Mouse (Mus musculus): Measurements from ENCODE around the gene Stat4.

Stat4 gene

DNA sequence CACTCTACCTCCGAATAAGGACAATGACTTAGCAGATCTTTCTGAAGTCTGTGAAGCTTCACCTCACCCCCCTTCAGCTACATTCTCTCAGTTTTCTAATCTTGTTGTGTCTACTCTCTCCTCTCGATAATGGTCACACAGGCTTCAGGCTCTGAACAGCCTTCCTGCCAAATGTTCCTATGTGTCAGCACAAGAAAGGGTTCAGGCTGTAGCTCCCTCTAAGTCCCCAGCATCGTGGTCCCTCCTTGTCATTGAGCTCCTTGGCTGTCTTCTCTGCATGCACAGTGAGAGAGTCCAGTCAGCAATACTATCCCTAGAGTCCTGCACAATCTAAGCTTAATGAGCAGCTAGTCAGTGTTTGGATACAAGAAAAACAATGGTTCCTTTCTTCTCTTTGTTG lies 124.3 kb downstream of the Stat4 start:
- DNase-seq (ENCODE audit: low spot score): no peak

- DNase-seq (ENCODE audit: low spot score): no peak
Measured at GRCm38 (mm10) chr1:52112301-52112700, 125.4 kb downstream of the Stat4 start.

DNA sequence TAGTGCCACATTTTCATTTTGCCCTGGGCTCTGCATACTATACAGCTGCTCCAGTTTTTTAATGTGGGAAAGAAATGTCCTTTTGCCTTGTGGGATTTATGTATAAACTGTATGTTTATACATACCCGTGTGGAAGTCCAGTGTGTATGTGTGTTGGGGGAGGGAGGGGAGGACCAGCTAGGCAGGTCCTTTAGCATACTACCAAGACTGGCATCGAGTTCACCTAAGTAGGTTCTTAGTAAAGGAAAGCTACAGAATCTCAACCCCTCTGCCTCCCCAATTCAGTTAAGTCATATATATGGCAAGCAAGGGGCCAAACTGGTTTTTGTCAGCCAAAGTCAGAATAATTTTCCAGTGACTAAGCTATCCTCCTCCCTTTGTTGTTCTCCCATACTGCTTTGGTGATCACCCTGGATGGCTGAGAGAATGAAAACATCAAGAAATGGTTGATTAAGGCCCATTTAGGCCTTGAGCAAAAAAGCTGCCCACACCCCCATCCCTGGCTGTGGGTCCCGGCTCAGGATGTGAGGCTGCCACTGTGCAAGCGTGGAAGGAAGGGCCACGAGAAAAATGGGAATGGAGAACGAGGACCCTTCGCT lies 126.2 kb downstream of the Stat4 start:
- no peak for DNase-seq (ENCODE audit: low spot score)

GRCm38 (mm10) chr1:52113666-52114069 lies 126.7 kb downstream of the Stat4 start:
- DNase-seq (ENCODE audit: low spot score): peak; percentile 99

- DNase-seq (ENCODE audit: low spot score): no peak
Measured at GRCm38 (mm10) chr1:52116441-52116840, 129.5 kb downstream of the Stat4 start.

DNA sequence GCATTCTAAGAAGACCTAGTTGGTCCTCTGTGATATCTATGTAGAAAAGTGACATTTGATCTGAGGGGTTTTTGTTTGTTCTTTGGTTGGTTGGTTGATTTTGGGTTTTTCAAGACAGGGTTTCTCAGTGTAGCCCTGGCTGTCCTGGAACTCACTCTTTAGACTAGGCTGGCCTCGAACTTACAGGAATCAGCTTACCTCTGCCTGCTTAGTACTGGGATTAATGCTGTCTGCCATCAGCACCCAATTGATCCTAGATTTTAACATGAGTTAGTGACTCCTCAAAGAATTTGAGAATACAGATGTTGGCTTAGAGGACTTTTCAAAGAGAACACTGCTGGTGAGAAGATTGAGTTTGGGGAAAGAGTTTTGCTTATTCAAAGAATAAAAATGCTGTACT lies 130.8 kb downstream of the Stat4 start:
- DNase-seq (ENCODE audit: low spot score): no peak

DNA sequence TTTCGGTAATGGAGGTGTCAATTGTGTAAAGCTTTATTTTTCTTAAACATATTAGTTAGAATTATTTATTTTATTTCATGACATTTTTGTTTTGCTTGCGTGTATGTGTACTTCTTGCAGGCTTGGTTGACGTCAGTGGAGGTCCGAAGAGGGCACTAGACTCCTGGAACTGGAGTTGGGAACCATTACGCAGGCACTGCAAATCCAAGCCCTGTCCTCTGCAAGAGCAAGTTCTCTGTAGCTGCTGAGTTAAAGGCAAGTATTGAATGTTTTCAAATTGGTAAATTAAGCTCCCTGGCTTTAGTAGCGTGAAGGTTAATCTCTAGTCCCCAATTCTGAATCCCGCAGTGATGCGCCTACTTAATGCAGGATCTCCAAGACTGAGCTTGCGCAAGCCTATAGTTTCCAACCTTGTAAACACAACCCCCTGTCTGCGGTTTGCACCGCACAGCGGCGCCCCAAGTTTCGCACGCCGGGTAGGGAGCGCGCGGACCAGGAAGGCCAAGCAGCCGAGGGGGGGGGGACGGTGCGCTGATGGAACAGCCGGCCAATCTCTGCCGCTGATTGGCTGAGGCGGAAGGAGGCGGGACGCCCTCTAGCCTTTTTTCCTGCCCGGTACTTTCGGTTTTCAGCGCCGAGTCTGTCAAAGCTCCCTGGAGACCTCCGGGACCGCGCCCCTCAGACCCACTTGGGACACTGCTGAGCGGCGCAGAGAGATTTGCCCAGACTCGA lies 132.1 kb downstream of the Stat4 start, which contains the start of gene Stat1:
Gene Stat1, plus strand, starts transcription at position 581 of the 732 bp plus-strand sequence.
- peak; percentile 96 for DNase-seq (ENCODE audit: low spot score)

GRCm38 (mm10) chr1:52119691-52120090 lies 132.7 kb downstream of the Stat4 start:
- DNase-seq (ENCODE audit: low spot score): no peak

GRCm38 (mm10) chr1:52120191-52120590 lies 133.2 kb downstream of the Stat4 start:
- DNase-seq (ENCODE audit: low spot score): no peak

GRCm38 (mm10) chr1:52121052-52121451 lies 134.1 kb downstream of the Stat4 start:
- no peak for DNase-seq (ENCODE audit: low spot score)

DNA sequence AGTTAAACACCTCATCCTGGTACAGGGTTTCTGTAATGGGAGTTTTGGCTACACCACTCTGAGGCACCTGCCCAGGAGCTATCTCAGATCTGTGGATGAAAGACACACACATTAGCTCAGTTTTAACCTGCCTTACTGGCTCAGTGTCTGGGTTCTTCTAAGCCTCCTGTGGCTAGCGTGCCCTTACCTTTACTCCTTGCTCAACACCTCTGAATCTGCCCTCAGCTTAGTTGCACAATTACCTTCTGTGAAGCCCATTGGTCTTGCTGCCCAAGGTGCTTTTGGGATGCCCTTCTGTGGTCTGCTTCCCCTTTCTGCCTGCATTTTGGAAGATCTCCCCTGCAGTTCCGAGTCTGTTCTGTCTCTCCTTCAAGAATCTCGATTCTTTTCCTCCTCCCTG lies 137.9 kb downstream of the Stat4 start:
- DNase-seq (ENCODE audit: low spot score): no peak

DNA sequence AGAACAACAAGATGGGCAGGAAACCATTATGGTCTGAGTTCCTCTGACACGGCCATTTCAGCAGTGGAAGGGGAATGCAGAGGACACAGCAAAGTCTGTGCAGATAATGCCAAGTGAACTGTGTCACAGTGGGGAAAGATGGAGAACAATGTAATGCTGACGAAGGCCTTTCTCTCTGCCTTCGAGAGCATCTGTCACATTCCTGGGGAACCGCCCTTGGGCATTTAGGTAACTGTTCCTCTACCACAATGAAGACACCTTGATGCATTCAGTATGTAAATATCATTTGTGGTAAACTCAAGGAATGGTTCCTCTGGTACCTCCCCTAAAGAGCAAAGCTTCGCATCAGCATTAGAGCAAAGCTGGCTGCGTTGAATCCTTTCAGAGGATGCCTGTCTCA lies 140.4 kb downstream of the Stat4 start:
- no peak for DNase-seq (ENCODE audit: low spot score)

DNA sequence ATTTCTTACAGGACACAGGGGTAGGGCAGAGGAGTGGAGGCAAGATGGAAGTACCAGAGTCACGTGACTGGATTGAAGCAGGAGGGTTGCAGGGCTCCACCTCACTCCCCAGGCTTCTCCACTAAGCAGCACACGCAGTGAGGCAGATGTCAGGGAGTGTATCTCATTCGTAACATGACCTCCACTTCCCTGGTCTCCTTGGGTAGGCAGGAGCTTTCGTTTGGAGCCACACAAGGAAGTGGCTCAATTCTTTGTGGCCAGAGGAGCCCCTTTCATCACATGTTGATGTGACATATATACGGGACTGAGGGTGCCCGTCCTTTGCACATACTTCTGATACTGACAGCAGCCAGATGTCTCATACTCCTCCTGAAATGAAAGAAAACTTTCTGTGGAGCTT lies 142.8 kb downstream of the Stat4 start:
- DNase-seq (ENCODE audit: low spot score): no peak

GRCm38 (mm10) chr1:52131787-52132377 lies 144.9 kb downstream of the Stat4 start:
- DNase-seq (ENCODE audit: low spot score): no peak

DNA sequence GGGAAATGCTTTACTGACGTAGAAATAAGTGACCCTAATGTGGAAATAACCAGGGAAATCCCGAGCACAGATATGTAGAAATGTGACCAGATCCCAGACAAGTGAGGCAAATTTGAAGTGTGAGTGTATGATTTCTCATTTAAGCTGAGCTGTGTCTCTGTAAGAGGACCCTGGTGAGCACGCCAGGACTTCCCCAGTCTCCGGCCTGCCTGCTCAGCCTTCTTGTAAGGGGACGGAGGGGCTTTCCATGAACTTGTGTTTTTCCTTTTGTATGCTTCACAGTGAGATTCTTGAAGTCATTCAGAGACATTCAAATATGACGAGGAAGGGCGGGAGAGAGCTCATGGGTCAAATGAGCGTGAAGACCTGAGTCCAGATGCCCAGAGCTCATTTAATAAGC lies 146.3 kb downstream of the Stat4 start:
- no peak for DNase-seq (ENCODE audit: low spot score)

- DNase-seq (ENCODE audit: low spot score): peak; percentile 12
Measured at GRCm38 (mm10) chr1:52137292-52137691, 150.3 kb downstream of the Stat4 start.

DNA sequence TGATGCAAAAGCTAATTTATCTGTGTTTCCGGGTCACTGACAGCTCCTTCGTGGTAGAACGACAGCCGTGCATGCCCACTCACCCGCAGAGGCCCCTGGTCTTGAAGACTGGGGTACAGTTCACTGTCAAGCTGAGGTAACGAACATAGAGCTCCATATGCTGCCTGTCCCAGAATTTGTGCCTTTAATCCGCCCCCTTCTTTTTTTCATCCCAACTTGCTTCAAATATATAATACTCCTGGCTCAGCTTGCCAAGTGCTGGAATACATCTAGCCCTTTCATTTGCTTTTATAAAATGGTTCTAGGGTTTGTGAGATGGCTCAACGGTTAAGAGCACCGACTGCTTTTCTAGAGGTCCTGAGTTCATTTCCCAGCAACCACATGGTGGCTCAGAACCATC lies 153.6 kb downstream of the Stat4 start:
- no peak for DNase-seq (ENCODE audit: low spot score)

- no peak for DNase-seq (ENCODE audit: low spot score)
Measured at GRCm38 (mm10) chr1:52141482-52141881, 154.5 kb downstream of the Stat4 start.

DNA sequence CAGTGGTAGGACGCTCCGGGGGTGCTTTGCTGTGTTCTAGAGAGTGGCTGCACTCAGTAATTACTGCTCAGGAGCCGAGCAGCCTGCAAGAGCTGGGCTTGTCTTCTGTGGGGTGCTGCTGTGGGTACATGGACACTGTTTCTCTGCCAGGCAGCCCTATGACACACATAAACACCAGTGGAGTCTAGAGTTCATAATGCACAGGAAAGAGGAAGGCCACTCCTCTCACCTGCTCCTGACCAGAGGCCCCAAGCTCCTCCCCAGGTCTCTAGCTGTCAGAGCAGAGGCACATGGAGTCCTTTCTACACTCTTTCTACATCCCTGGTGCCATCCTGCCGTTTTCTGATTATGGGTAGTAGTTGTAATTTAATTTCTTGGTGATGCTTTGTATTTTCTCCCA lies 155.2 kb downstream of the Stat4 start:
- DNase-seq (ENCODE audit: low spot score): no peak

DNA sequence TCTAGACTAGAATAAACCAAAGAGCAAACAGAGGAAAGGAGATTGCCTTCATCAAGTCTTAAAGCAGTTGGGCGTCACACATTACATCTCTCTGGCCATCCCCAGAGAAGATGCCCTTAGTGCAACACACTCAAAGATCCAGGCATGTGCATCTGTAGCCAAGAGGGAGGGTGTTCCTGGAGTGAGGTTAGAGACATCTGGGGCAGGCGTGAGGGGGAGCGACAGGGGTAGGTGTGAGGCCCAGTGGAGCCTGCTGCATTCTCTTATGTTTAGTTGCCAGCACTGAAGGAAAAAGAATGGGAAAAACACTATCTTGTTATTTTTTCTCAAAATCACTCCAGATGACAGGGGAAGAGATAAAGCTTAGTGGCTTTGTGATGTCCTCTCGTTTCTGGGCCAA lies 156.2 kb downstream of the Stat4 start:
- DNase-seq (ENCODE audit: low spot score): no peak

- DNase-seq (ENCODE audit: low spot score): no peak
Measured at GRCm38 (mm10) chr1:52143596-52144156, 156.7 kb downstream of the Stat4 start.

- no peak for DNase-seq (ENCODE audit: low spot score)
Measured at GRCm38 (mm10) chr1:52144907-52145306, 158.0 kb downstream of the Stat4 start.
